Mouse (Mus musculus) forebrain, embryonic 13.5 days (tissue): ENCODE data around the gene Ttll4. TPM values are rescaled to one million over a fixed set of nuclear protein-coding genes. Genes with fewer than 3 reads are reported as not detected.

Source experiments
- ATAC-seq: fragments of 200-750 bp; cut with Nextera tagmentation; 2 replicates; pipeline ENCODE4 v1.8.0; 2017
- H3K27ac ChIP-seq: fragments of 300-500 bp; sonication (generic); 2 replicates; pipeline ENCODE4 v1.5.1; 2015; ENCODE audit warnings: inconsistent platforms, mild to moderate bottlenecking, moderate library complexity
- H3K27me3 ChIP-seq: fragments of 300-500 bp; sonication (generic); 2 replicates; pipeline ENCODE4 v1.6.1; 2015; ENCODE audit warnings: mild to moderate bottlenecking, inconsistent platforms
- H3K36me3 ChIP-seq: fragments of 300-500 bp; sonication (generic); 2 replicates; pipeline ENCODE4 v1.6.1; 2015; ENCODE audit warnings: mild to moderate bottlenecking, inconsistent platforms; ENCODE audit not compliant: poor library complexity, severe bottlenecking
- H3K4me1 ChIP-seq: fragments of 300-500 bp; sonication (generic); 2 replicates; pipeline ENCODE4 v1.6.1; 2015; ENCODE audit warnings: inconsistent platforms
- H3K4me2 ChIP-seq: fragments of 300-500 bp; sonication (generic); 2 replicates; pipeline ENCODE4 v1.6.1; 2015; ENCODE audit warnings: inconsistent platforms, mild to moderate bottlenecking, moderate library complexity
- H3K4me3 ChIP-seq: fragments of 300-500 bp; sonication (generic); 2 replicates; pipeline ENCODE4 v1.5.1; 2015; ENCODE audit warnings: mild to moderate bottlenecking, inconsistent platforms
- H3K9ac ChIP-seq: fragments of 300-500 bp; sonication (generic); 2 replicates; pipeline ENCODE4 v1.6.1; 2015; ENCODE audit warnings: mild to moderate bottlenecking, inconsistent platforms
- H3K9me3 ChIP-seq: fragments of 300-500 bp; sonication (generic); replicated peaks from 2 replicates; pipeline ENCODE4 v1.6.1; 2016; ENCODE audit warnings: inconsistent platforms
- WGBS: fragments of 180-500 bp; shearing (Covaris S2); methylation state at CpG from one replicate; pipeline ENCODE4 v1.1.7; 2015; 5-methylcytosine and 5-hydroxymethylcytosine counted together
- polyA plus RNA-seq: library from polyadenylated mRNA; unstranded; fragments of >200 nt; fragmentation: Nextera tagmentation; extraction: Ambion mirVana; gene quantifications from 2 replicates; pipeline ENCODE4 v1.2.1, GENCODE M21; 2015

Gene Ttll4
- polyA plus RNA-seq, 1 experiment from 2014 or later, result 16.7 TPM

DNA sequence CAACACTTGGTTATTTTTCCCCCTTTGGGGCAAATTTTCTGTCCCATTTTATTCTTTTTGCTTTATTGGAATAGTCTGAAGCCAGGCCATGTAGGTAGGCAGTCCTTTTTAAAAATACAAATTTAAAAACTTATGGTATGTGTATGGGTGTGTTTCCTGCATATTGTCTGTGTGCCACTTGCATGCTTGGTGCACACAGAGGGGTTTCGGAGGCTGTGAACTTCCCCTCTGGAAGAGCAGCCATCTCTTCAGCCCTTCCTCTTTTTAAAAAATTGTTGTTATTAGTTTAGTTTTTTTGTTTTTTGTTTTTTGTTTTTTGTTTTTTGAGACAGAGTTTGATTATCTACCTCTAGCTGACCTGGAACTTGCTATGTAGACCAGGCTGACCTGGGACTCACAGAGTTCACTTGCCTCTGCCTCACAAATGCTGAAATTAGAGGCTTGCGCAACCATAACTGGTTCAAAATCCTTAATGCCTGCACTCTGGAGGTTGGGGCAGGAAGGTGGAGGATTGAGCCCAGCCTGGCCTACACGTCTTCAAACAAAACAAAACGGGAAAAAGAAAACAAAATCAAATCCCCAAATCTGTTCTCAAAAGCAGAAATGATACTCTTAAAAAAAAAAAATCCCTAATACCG lies 51.0 kb downstream of the Ttll4 start:
- Histone ChIP-seq H3K9ac (0 out of 2 replicates have a peak overlapping the region, but pooled peaks have one; percentile 65), H3K9me3 (no peaks in the 10 kb centered on the region), H3K36me3 (no peaks in the 10 kb centered on the region), H3K27me3 (peaks cover 20% of the 10 kb centered on the region; the same call in 1 of the 2 replicates), H3K4me3 (peak overlapping the region; percentile 45), H3K4me2 (peak overlapping the region; percentile 83), H3K4me1 (peaks cover 8% of the 10 kb centered on the region), H3K27ac (no peak overlapping the region)
- WGBS, result 40% methylated on average over 5 of the region's 5 CpGs
- ATAC-seq, result no peak

DNA sequence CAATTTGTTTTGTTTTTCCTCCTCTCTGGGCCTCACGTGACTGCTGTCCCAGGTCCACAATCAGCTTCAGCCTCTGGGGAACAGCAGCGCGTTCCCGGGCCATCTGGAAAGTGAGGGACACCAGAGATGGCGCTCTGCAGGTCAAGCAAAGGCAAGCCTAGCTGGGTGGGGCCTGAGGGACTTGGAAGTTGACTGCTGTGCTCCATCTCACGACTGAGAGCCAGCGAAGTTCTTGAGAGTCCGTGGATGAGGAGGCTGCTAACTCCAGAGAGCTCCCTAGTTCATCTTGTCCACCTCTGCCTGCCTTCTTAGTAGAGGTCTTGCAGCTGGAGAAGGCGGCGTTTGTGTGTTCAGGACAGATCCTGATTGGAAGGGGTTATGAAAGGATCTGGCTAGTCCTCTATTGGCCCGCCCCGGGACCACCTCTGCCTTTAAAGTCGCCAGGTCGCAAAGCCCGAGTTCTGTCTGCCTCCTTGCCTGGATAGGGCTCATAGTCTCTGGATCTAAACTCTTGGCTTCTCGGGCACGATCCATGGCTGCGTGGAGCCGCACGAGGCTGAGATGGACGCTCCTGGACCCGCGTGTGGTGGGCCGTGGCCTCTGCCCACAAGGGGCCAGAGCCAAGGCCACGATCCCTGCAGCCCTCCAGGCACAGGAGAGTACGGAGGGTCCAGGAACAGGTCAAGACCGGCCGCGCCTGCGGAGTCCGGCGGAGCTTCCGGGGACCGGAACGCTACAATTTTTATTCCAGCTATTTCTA lies 51.7 kb downstream of the Ttll4 start, which contains the start of gene Cyp27a1:
Gene Cyp27a1, plus strand, starts transcription at position 476 of the 760 bp plus-strand sequence.
- H3K9ac ChIP-seq, result peak within 1 kb of the TSS; percentile 65
- peak within 1 kb of the TSS; percentile 45 for H3K4me3 ChIP-seq
- H3K27ac ChIP-seq, result no peak within 1 kb of the TSS
- H3K27me3 ChIP-seq, result peaks cover 20% of the 10 kb centered on the region; the same call in 1 of the 2 replicates
- H3K4me1 ChIP-seq, result peaks cover 8% of the 10 kb centered on the region
- H3K4me2 ChIP-seq, result peak within 1 kb of the TSS; percentile 83
- no peaks in the 10 kb centered on the region for H3K9me3 ChIP-seq
- WGBS, result 3% methylated on average over 35 of the region's 35 CpGs
- H3K36me3 ChIP-seq, result no peaks in the 10 kb centered on the region
- peak; percentile 38; the same call in 1 of the 2 replicates for ATAC-seq

DNA sequence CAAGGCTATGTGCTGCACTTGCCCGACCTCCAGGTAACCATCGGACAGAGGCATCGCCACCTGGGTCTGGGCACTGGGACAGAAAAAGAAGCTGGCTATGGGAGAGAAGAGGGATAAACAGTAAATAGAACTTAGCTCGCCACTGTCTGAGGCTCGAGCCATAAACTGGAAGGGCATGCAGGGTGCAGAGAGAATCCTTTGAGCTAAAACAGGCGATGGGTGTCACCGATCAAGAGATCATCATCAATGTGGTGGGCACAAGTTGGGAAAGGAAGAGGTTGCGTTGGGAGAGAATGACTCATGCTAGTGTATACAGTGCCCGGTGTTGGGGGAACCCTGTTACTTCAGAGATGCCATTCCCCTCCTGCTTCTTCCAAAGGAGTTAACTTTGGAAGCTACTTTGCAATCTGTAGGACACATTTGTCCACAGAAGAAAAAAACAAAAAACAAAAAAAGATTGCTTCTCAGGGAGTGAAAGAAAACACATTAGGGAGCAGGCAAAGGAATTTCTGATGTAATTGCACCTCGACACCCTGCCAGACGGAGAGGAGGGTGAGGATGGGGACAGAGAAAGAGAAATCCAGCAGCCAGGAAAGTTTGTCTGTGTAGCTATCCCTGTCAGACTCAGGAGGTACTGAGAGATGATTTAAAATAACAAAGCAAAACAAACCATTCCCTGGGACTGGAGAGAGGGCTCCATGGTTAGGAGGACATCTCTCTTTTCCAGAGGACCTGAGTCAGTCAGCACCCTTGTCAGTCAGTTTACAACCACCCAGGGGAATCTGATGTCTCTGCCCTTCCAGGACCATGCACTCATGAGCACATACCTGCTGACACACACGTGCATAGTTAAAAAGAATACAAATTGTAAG lies 52.5 kb downstream of the Ttll4 start:
- 31% methylated on average over 12 of the region's 12 CpGs for WGBS
- no peak for ATAC-seq
- Histone ChIP-seq H3K27ac (no peak overlapping the region), H3K9me3 (no peaks in the 10 kb centered on the region), H3K27me3 (peaks cover 20% of the 10 kb centered on the region; the same call in 1 of the 2 replicates), H3K4me3 (peak overlapping the region; percentile 45), H3K4me2 (peak overlapping the region; percentile 83), H3K4me1 (peaks cover 8% of the 10 kb centered on the region), H3K36me3 (no peaks in the 10 kb centered on the region), H3K9ac (peak overlapping the region; percentile 65)

DNA sequence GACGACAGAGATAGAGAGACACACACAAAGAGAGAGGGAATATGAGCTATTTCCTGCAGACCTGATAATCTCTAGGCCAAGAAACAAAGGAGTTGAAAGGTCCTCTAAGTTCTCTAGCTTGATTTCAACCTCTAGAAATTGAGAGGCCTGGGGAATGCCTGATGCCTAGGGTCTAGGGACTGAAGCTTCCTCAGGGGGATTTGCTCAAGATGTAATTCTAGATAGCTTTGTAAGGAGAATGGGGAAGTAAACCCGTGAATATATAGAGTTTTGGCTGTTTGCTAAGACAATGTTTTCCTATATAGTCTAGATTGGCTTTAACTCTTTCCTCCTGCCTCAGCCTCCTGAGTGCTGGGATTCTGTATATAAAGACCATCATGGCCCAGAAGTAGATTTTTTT lies 53.4 kb downstream of the Ttll4 start:
- Histone ChIP-seq H3K36me3 (no peaks in the 10 kb centered on the region), H3K9ac (no peak overlapping the region), H3K4me1 (peaks cover 8% of the 10 kb centered on the region), H3K4me2 (no peak overlapping the region), H3K27ac (no peak overlapping the region), H3K27me3 (peaks cover 20% of the 10 kb centered on the region; the same call in 1 of the 2 replicates), H3K4me3 (no peak overlapping the region), H3K9me3 (no peaks in the 10 kb centered on the region)
- 67% methylated on average over 2 of the region's 2 CpGs for WGBS
- no peak for ATAC-seq

DNA sequence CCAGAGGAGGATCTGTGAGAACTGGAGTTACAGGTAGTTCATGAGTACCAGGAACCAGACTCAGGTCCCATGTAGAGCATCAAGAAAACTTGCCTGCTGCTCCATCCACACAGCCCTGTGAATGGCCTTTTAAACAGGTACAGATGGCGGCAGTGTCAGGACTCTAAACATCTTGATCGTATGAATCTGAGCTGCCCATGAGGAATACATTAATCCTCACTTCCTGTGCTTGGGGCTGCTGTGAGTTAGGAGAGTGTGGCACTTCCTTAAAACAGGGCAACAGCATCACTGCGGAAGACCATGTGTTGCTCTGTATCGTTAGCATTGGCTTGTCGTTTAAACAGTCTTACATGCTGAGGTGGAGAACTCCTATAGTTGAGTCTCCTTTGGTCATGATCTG lies 53.9 kb downstream of the Ttll4 start:
- WGBS, result 83% methylated on average over 5 of the region's 5 CpGs
- ATAC-seq, result no peak

DNA sequence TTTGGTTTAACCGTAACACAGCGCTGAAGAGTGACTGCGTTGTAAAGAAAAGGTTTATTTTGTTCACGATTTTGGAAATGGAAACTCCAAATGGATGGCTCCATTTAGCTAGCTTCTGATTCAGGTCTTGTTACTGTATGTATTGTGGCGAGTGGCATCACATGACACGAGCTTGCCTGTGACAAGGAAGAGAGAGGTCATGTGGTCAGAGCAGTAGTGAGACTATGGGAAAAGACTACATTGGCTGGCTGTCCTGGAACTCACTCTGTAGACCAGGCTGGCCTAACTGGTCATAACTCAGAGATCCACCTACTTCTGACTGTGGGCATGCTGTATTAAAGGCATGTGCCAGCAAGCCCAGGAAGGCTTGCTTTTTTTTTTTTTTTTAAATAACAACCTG lies 54.3 kb downstream of the Ttll4 start:
- H3K36me3 ChIP-seq, result no peaks in the 10 kb centered on the region

More for the DNA sequence above, 53.9 kb downstream of the Ttll4 start:
- Histone ChIP-seq H3K36me3 (no peaks in the 10 kb centered on the region), H3K9ac (no peak overlapping the region), H3K4me2 (no peak overlapping the region), H3K27ac (no peak overlapping the region), H3K4me1 (peaks cover 8% of the 10 kb centered on the region), H3K27me3 (peaks cover 20% of the 10 kb centered on the region; the same call in 1 of the 2 replicates), H3K4me3 (no peak overlapping the region), H3K9me3 (no peaks in the 10 kb centered on the region)

DNA sequence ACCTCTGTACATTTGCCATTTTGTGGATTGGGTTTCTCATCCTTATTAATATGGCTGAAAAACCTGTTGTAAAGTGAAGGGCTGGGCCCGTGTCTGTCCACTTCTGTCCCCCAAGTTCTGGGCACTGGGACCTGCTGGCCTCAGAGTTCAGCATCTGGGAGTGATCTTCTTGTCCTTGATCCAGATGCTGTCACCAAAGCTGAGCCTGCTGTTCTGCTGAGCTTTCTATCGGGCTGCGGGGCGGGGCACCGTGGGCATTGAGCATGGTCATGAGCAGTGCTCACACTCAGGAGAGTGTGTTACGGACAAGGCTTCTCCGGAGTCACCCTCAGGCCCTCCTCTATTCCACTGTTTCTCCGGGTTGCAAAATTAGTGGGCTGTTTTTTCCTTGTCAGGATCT lies 56.6 kb downstream of the Ttll4 start:
- Histone ChIP-seq H3K4me3 (no peak overlapping the region), H3K4me2 (no peak overlapping the region), H3K36me3 (no peaks in the 10 kb centered on the region), H3K9me3 (no peaks in the 10 kb centered on the region), H3K9ac (no peak overlapping the region), H3K4me1 (peaks cover 8% of the 10 kb centered on the region), H3K27ac (no peak overlapping the region), H3K27me3 (peaks cover 18% of the 10 kb centered on the region; the same call in 1 of the 2 replicates)
- ATAC-seq, result no peak
- WGBS, result 90% methylated on average over 8 of the region's 8 CpGs

More for the DNA sequence above, 54.3 kb downstream of the Ttll4 start:
- Histone ChIP-seq H3K9ac (no peak overlapping the region), H3K9me3 (no peaks in the 10 kb centered on the region), H3K4me3 (no peak overlapping the region), H3K4me2 (no peak overlapping the region), H3K27ac (no peak overlapping the region), H3K4me1 (peaks cover 8% of the 10 kb centered on the region), H3K27me3 (peaks cover 20% of the 10 kb centered on the region; the same call in 1 of the 2 replicates)
- ATAC-seq, result no peak
- 90% methylated on average over 6 of the region's 6 CpGs for WGBS

DNA sequence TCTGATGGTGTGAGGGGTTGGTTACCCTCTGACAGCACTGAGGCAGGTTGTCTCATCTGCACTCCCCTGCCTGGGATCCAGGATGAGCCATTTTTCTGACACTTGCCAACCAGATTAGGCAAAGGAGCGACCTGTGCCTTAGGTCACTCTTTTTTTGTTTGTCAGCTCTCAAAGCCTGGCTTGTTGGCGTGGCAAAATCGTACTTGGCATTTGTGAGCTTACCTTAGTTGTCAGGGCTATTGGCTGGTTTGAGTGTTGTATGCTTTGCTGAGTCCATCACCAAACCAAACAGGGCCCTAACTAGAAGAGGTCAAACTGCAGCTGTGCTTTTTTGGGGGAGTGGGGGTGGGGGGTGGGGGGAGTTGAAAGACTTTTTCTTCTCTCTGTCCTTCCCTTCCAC lies 57.7 kb downstream of the Ttll4 start:
- Histone ChIP-seq H3K4me3 (no peak overlapping the region), H3K4me1 (no peaks in the 10 kb centered on the region), H3K36me3 (no peaks in the 10 kb centered on the region), H3K9me3 (no peaks in the 10 kb centered on the region), H3K27ac (no peak overlapping the region), H3K9ac (no peak overlapping the region), H3K27me3 (peaks cover 8% of the 10 kb centered on the region; the same call in 1 of the 2 replicates), H3K4me2 (no peak overlapping the region)
- no peak for ATAC-seq
- WGBS, result 79% methylated on average over 3 of the region's 3 CpGs

DNA sequence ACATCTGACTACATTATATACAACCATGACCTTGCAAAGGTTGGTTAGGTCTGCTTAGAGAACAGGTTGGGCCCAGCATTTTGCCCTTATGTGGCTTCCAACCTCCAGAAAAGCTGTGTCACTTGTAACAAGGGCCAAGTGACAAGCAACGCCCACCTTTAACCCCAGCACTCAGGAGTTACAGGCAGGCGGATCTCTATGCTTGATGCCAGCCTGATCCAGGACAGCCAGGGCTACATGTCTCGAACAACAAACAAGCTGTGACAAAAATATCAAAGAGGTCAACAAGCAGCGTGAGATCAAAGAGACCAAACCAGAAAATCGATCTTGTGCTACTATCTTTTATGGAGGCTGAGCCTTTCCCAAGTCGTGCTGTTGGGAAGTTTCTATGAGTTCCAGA lies 60.1 kb downstream of the Ttll4 start:
- no peaks in the 10 kb centered on the region for H3K27me3 ChIP-seq
- H3K27ac ChIP-seq, result no peak overlapping the region
- H3K9ac ChIP-seq, result no peak overlapping the region
- H3K4me1 ChIP-seq, result no peaks in the 10 kb centered on the region
- no peak overlapping the region for H3K4me2 ChIP-seq
- 77% methylated on average over 6 of the region's 6 CpGs for WGBS
- H3K4me3 ChIP-seq, result no peak overlapping the region
- ATAC-seq, result no peak
- no peaks in the 10 kb centered on the region for H3K9me3 ChIP-seq
- no peaks in the 10 kb centered on the region for H3K36me3 ChIP-seq

DNA sequence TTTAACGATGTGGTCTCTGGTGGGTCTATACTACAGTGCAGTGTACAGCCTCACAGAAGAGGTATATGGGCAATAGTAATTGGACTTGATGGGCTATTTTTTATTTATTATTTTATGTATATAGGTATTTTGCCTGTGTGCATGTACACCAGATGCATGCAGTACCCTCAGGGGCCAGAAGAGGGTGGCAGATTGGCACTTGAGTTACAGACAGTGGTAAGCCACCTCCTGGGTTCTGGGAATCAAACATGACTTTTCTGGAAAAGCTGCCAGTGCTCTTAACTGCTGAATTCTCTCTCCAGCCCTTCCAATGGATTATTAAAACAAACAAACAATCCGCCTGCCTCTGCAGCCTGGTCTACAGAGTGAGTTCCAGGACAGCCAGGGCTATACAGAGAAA lies 62.2 kb downstream of the Ttll4 start:
- H3K36me3 ChIP-seq, result no peaks in the 10 kb centered on the region
- no peak for ATAC-seq
- 77% methylated on average over 2 of the region's 2 CpGs for WGBS

DNA sequence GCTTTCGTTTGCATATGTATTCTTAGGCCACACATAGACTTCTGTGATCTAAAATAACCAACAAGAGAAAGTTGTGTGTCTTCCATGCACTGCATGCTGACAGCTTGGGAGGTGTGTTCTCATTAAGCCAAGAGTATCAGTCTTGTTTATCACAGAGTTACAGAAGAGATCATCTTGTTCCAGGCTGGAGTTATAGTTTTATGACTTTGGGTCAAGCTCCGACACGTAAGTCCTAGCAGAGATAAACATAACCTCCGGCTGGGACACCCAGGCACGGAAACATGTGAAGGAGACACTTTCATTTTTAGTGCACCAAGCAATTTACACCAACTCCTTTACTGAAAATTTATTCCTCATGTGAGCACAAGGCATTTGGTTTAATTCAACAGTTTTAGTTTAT lies 64.6 kb downstream of the Ttll4 start:
- H3K4me2 ChIP-seq, result no peak overlapping the region
- H3K4me1 ChIP-seq, result no peaks in the 10 kb centered on the region
- H3K9me3 ChIP-seq, result no peaks in the 10 kb centered on the region
- H3K27me3 ChIP-seq, result no peaks in the 10 kb centered on the region
- H3K36me3 ChIP-seq, result no peaks in the 10 kb centered on the region
- no peak overlapping the region for H3K4me3 ChIP-seq
- no peak overlapping the region for H3K9ac ChIP-seq
- WGBS, result 86% methylated on average over 5 of the region's 5 CpGs
- ATAC-seq, result no peak
- no peak overlapping the region for H3K27ac ChIP-seq

More for the DNA sequence above, 62.2 kb downstream of the Ttll4 start:
- H3K9ac ChIP-seq, result no peak overlapping the region
- H3K4me2 ChIP-seq, result no peak overlapping the region
- H3K27ac ChIP-seq, result no peak overlapping the region
- H3K27me3 ChIP-seq, result no peaks in the 10 kb centered on the region
- H3K4me3 ChIP-seq, result no peak overlapping the region
- H3K4me1 ChIP-seq, result no peaks in the 10 kb centered on the region
- H3K9me3 ChIP-seq, result no peaks in the 10 kb centered on the region
